13 mouse cellular contexts compared by ENCODE assay signal in the genomic region with DNA sequence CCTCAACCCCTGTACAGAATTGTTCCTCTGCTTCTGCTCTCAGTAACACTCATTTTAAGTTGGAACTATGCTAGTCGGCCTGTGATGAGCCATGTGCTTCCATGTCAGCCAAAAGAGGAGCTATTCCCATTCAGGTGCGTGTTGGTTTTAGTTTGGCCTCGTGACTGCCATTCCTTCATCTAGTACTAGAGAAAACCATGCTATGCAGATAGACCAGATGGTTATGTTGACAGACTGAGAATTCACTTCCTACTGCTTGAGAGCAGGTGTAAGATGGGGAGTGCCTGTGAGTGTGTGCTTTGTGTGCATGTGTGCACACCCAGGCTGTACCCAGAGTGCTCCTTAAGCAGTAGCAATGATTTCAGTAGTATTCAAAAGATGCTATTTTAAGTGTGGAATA. TPM values are rescaled to one million over a fixed set of nuclear protein-coding genes. Genes with fewer than 3 reads are reported as not detected.
DNase-seq lines count a peak whose midpoint lies in the region; ATAC-seq lines count a peak whose summit lies in the region.
"Had no signal": no experiment of that assay in that cellular context is flagged by ENCODE, and none has a peak within 500 bp of the region (broad histone marks: within the 10 kb centered on the region; RNA-seq: fewer than 3 reads in every experiment).

No protein-coding gene starts in this region.

- no peak for ATAC-seq in hindbrain, embryonic 13.5 days (ENCODE audit: low FRiP score)
- no peak for ATAC-seq in hindbrain, embryonic 11.5 days (ENCODE audit: low FRiP score)
- 0 out of 2 replicates have a peak, but pooled peaks have one; percentile 47 for ATAC-seq in neural tube, embryonic 13.5 days (ENCODE audit: low read depth)
- ATAC-seq in neural tube, embryonic 15.5 days (ENCODE audit: low FRiP score): no peak
- ATAC-seq in kidney, embryonic 14.5 days (ENCODE audit: low FRiP score, low TSS enrichment): no peak
- ATAC-seq: intestine, embryonic 16.5 days had no signal

- 0 out of 2 replicates have a peak overlapping the region, but pooled peaks have one; percentile 2 for H3K4me2 ChIP-seq in hindbrain, embryonic 13.5 days
- no peak overlapping the region for H3K4me2 ChIP-seq in hindbrain, embryonic 11.5 days (replicated peaks; ENCODE audit: low read depth, low read length)
- no peak overlapping the region for H3K4me2 ChIP-seq in neural tube, embryonic 13.5 days
- no peak overlapping the region for H3K4me2 ChIP-seq in neural tube, embryonic 15.5 days
- no peak overlapping the region for H3K4me2 ChIP-seq in kidney, embryonic 14.5 days (replicated peaks; ENCODE audit: low read depth, low read length)
- H3K4me2 ChIP-seq: liver, embryonic 13.5 days had no signal

- H3K4me3 ChIP-seq in hindbrain, embryonic 13.5 days: no peak overlapping the region
- no peak overlapping the region for H3K4me3 ChIP-seq in hindbrain, embryonic 11.5 days (ENCODE audit: low read depth, low read length)
- no peak overlapping the region for H3K4me3 ChIP-seq in neural tube, embryonic 13.5 days
- H3K4me3 ChIP-seq in neural tube, embryonic 15.5 days (replicated peaks): no peak overlapping the region
- H3K4me3 ChIP-seq in kidney, embryonic 14.5 days (ENCODE audit: low read length): no peak overlapping the region
- H3K4me3 ChIP-seq: liver, embryonic 13.5 days had no signal

- H3K27ac ChIP-seq in hindbrain, embryonic 13.5 days: no peak overlapping the region
- H3K27ac ChIP-seq in hindbrain, embryonic 11.5 days (ENCODE audit: low read depth, low read length): no peak overlapping the region
- H3K27ac ChIP-seq in neural tube, embryonic 13.5 days (replicated peaks): no peak overlapping the region
- H3K27ac ChIP-seq in neural tube, embryonic 15.5 days (replicated peaks): no peak overlapping the region
- no peak overlapping the region for H3K27ac ChIP-seq in kidney, embryonic 14.5 days (ENCODE audit: low read depth, low read length)
- H3K27ac ChIP-seq: liver, embryonic 13.5 days had no signal

- H3K9me3 ChIP-seq in hindbrain, embryonic 13.5 days: no peaks in the 10 kb centered on the region
- no peaks in the 10 kb centered on the region for H3K9me3 ChIP-seq in hindbrain, embryonic 11.5 days (ENCODE audit: control insufficient read depth, low read length)
- no peaks in the 10 kb centered on the region for H3K9me3 ChIP-seq in neural tube, embryonic 13.5 days
- no peaks in the 10 kb centered on the region for H3K9me3 ChIP-seq in neural tube, embryonic 15.5 days (replicated peaks)
- H3K9me3 ChIP-seq in kidney, embryonic 14.5 days (ENCODE audit: control insufficient read depth, low read length): no peaks in the 10 kb centered on the region
- H3K9me3 ChIP-seq: liver, embryonic 13.5 days had no signal

- no peak for DNase-seq in hindbrain, embryonic 11.5 days (ENCODE audit: low spot score)
- DNase-seq in cerebellum, postnatal 10 days: peak; percentile 66 to 68
- peak; percentile 60 for DNase-seq in lung, postnatal 36 days
- DNase-seq in spleen, adult 12 weeks (ENCODE audit: low spot score): no peak
- DNase-seq: heart, adult 18-20 months; heart, postnatal 10 days; liver, embryonic 13.5 days; thymus, adult 2 months had no signal

- H3K27me3 ChIP-seq in hindbrain, embryonic 13.5 days: no peaks in the 10 kb centered on the region
- H3K27me3 ChIP-seq in hindbrain, embryonic 11.5 days (ENCODE audit: control insufficient read depth, insufficient read depth, low read length): peaks cover 6% of the 10 kb centered on the region
- H3K27me3 ChIP-seq in neural tube, embryonic 13.5 days: no peaks in the 10 kb centered on the region
- H3K27me3 ChIP-seq in neural tube, embryonic 15.5 days (replicated peaks): no peaks in the 10 kb centered on the region
- peaks cover 49% of the 10 kb centered on the region for H3K27me3 ChIP-seq in kidney, embryonic 14.5 days (ENCODE audit: control insufficient read depth, insufficient read depth, low read length)

- WGBS in hindbrain, embryonic 13.5 days: 78% methylated on average over 3 of the region's 3 CpGs
- 71% methylated on average over 3 of the region's 3 CpGs for WGBS in hindbrain, embryonic 11.5 days
- 72% methylated on average over 3 of the region's 3 CpGs for WGBS in neural tube, embryonic 13.5 days
- WGBS in neural tube, embryonic 15.5 days: 71% methylated on average over 3 of the region's 3 CpGs
- WGBS in kidney, embryonic 14.5 days: 84% methylated on average over 3 of the region's 3 CpGs

- H3K4me1 ChIP-seq in hindbrain, embryonic 13.5 days (replicated peaks): peaks cover 40% of the 10 kb centered on the region
- H3K4me1 ChIP-seq in hindbrain, embryonic 11.5 days (replicated peaks; ENCODE audit: control insufficient read depth, insufficient read depth, low read length): no peaks in the 10 kb centered on the region
- peaks cover 66% of the 10 kb centered on the region for H3K4me1 ChIP-seq in neural tube, embryonic 13.5 days (replicated peaks)
- peaks cover 13% of the 10 kb centered on the region; the same call in 1 of the 2 replicates for H3K4me1 ChIP-seq in neural tube, embryonic 15.5 days
- no peaks in the 10 kb centered on the region for H3K4me1 ChIP-seq in kidney, embryonic 14.5 days (ENCODE audit: control insufficient read depth, insufficient read depth, low read length)
- H3K4me1 ChIP-seq: liver, embryonic 13.5 days had no signal

- H3K36me3 ChIP-seq in hindbrain, embryonic 13.5 days: peaks cover 9% of the 10 kb centered on the region
- H3K36me3 ChIP-seq in hindbrain, embryonic 11.5 days (ENCODE audit: control insufficient read depth, insufficient read depth, low read length): no peaks in the 10 kb centered on the region
- peaks cover 15% of the 10 kb centered on the region for H3K36me3 ChIP-seq in neural tube, embryonic 13.5 days
- H3K36me3 ChIP-seq in neural tube, embryonic 15.5 days: 0 out of 2 replicates have a peak, but pooled peaks cover 8% of the 10 kb centered on the region
- H3K36me3 ChIP-seq in kidney, embryonic 14.5 days (ENCODE audit: control insufficient read depth, insufficient read depth, low read length): peaks cover 17% of the 10 kb centered on the region; the same call in 1 of the 2 replicates

- no peak overlapping the region for H3K9ac ChIP-seq in hindbrain, embryonic 13.5 days
- no peak overlapping the region for H3K9ac ChIP-seq in hindbrain, embryonic 11.5 days (ENCODE audit: low read depth, low read length)
- no peak overlapping the region for H3K9ac ChIP-seq in neural tube, embryonic 13.5 days
- H3K9ac ChIP-seq in neural tube, embryonic 15.5 days (replicated peaks): no peak overlapping the region
- H3K9ac ChIP-seq in kidney, embryonic 14.5 days (ENCODE audit: low read depth, low read length): no peak overlapping the region
- H3K9ac ChIP-seq: liver, embryonic 13.5 days had no signal

RNA-seq across cellular contexts. Expression of a gene that starts 9.6 kb away (rescaled TPM):
- polyA plus RNA-seq in hindbrain, embryonic 13.5 days (2015; fragmentation: Nextera tagmentation; extraction: Ambion mirVana): 34.2 and 37.0 TPM in 2 replicates
- polyA plus RNA-seq in hindbrain, embryonic 11.5 days (2014; fragmentation: Nextera tagmentation; extraction: Ambion mirVana): 28.5 and 36.5 TPM in 2 replicates
- polyA plus RNA-seq in neural tube, embryonic 13.5 days (2015; fragmentation: Nextera tagmentation; extraction: Ambion mirVana): 22.0 and 30.7 TPM in 2 replicates
- polyA plus RNA-seq in neural tube, embryonic 15.5 days (2015; fragmentation: Nextera tagmentation; extraction: Ambion mirVana): 13.5 and 18.4 TPM in 2 replicates
- 0.35 and 0.71 TPM in 2 replicates for polyA plus RNA-seq in kidney, embryonic 14.5 days (2014; fragmentation: Nextera tagmentation; extraction: Ambion mirVana)

RNA-seq across cellular contexts. Expression of a gene that starts 15.0 kb away (rescaled TPM):
- 48.1 and 53.2 TPM in 2 replicates for polyA plus RNA-seq in hindbrain, embryonic 13.5 days (2015; fragmentation: Nextera tagmentation; extraction: Ambion mirVana)
- 29.8 and 45.6 TPM in 2 replicates for polyA plus RNA-seq in hindbrain, embryonic 11.5 days (2014; fragmentation: Nextera tagmentation; extraction: Ambion mirVana)
- 45.1 and 51.6 TPM in 2 replicates for polyA plus RNA-seq in neural tube, embryonic 13.5 days (2015; fragmentation: Nextera tagmentation; extraction: Ambion mirVana)
- 36.0 and 38.5 TPM in 2 replicates for polyA plus RNA-seq in neural tube, embryonic 15.5 days (2015; fragmentation: Nextera tagmentation; extraction: Ambion mirVana)
- polyA plus RNA-seq in kidney, embryonic 14.5 days (2014; fragmentation: Nextera tagmentation; extraction: Ambion mirVana): 25.9 and 32.1 TPM in 2 replicates

Comparison
In these comparisons a context has a peak if more than half of its experiments do, and no peak if none do; other contexts are left out.
1. DNase-seq: peak in cerebellum, postnatal 10 days (2 of 2) and lung, postnatal 36 days (single experiment); none in hindbrain, embryonic 11.5 days (single experiment) and spleen, adult 12 weeks (single experiment).